Mouse (Mus musculus) testis, adult 10 weeks (tissue): ENCODE measurements around the gene Traip. TPM values are rescaled to one million over a fixed set of nuclear protein-coding genes. Genes with fewer than 3 reads are reported as not detected.

Experiments
- polyA plus RNA-seq: library from polyadenylated mRNA; stranded (reverse); fragments of 350-450 nt; fragmentation: Illumina TruSeq; extraction: RNeasy Lipid Tissue Mini Kit (QIAGEN cat#74804); gene quantifications from one replicate; pipeline ENCODE4 v1.2.3, GENCODE M21; 2014; ENCODE audit warnings: low read depth, low replicate concordance

Traip gene
- 2.3 TPM for polyA plus RNA-seq

GRCm38 (mm10) chr9:107949922-107950235 lies at the start of gene Traip:
Gene Traip (plus strand): TSS chr9:107950136.

GRCm38 (mm10) chr9:107906252-107906966 lies 43.5 kb upstream of the Traip start, which contains the start of gene Mst1r:
Gene Mst1r (plus strand): TSS chr9:107906873.

GRCm38 (mm10) chr9:107928169-107928568 lies 21.8 kb upstream of the Traip start, which contains the start of gene Actl11:
Gene Actl11 (plus strand): TSS chr9:107928469.

GRCm38 (mm10) chr9:107935374-107935773 lies 14.6 kb upstream of the Traip start, which contains the start of gene Camkv:
Gene Camkv (plus strand): TSS chr9:107935674.

GRCm38 (mm10) chr9:107975399-107976386 lies 25.8 kb downstream of the Traip start, which contains the start of gene Uba7:
Gene Uba7 (plus strand): TSS chr9:107975505.

GRCm38 (mm10) chr9:107982681-107983346 lies 32.9 kb downstream of the Traip start, which contains the start of gene Gm20661:
Gene Gm20661 (plus strand): TSS chr9:107983058.

GRCm38 (mm10) chr9:107985131-107986119 lies 35.5 kb downstream of the Traip start, which contains the start of gene Inka1:
Gene Inka1 (minus strand): TSS chr9:107985879.

GRCm38 (mm10) chr9:107992197-107992596 lies 42.3 kb downstream of the Traip start, which contains the start of gene Cdhr4:
Gene Cdhr4 (plus strand): TSS chr9:107992497.

GRCm38 (mm10) chr9:107996049-107996448 lies 46.1 kb downstream of the Traip start, which contains the start of gene Gm20662:
Gene Gm20662 (plus strand): TSS chr9:107996349.

GRCm38 (mm10) chr9:108001922-108002770 lies 52.2 kb downstream of the Traip start, which contains the start of gene Ip6k1:
Gene Ip6k1 (plus strand): TSS chr9:108002501.

Other genes with a start within 250 kb of the Traip start
- 0.32 TPM for gene Sema3f, start 239.7 kb upstream of the Traip start, polyA plus RNA-seq
- gene Rbm5, start 179.1 kb upstream of the Traip start, polyA plus RNA-seq, result 163 TPM
- 130 TPM for gene Rbm6, start 76.9 kb upstream of the Traip start, polyA plus RNA-seq
- not detected for gene Mon1a, start 62.0 kb upstream of the Traip start, polyA plus RNA-seq
- 0.08 TPM for gene Mst1r, start 43.3 kb upstream of the Traip start, polyA plus RNA-seq
- 69.0 TPM for gene Actl11, start 21.7 kb upstream of the Traip start, polyA plus RNA-seq
- gene Camkv, start 14.5 kb upstream of the Traip start, polyA plus RNA-seq, result 0.48 TPM
- not detected for gene Uba7, start 25.4 kb downstream of the Traip start, polyA plus RNA-seq
- gene Gm20661, start 32.9 kb downstream of the Traip start, polyA plus RNA-seq, result not detected
- gene Inka1, start 35.7 kb downstream of the Traip start, polyA plus RNA-seq, result not detected
- gene Cdhr4, start 42.4 kb downstream of the Traip start, polyA plus RNA-seq, result 65.6 TPM
- gene Gm20662, start 46.2 kb downstream of the Traip start, polyA plus RNA-seq, result 18.1 TPM
- gene Ip6k1, start 52.4 kb downstream of the Traip start, polyA plus RNA-seq, result 76.6 TPM
- gene Gmppb, start 99.1 kb downstream of the Traip start, polyA plus RNA-seq, result 1.0 TPM
- 0.10 TPM for gene Amigo3, start 103.0 kb downstream of the Traip start, polyA plus RNA-seq
- not detected for gene Mst1, start 130.3 kb downstream of the Traip start, polyA plus RNA-seq
- gene Rnf123, start 133.2 kb downstream of the Traip start, polyA plus RNA-seq, result 1.8 TPM
- 6.3 TPM for gene Apeh, start 144.5 kb downstream of the Traip start, polyA plus RNA-seq
- gene Bsn, start 240.2 kb downstream of the Traip start, polyA plus RNA-seq, result 0.27 TPM